Mouse (Mus musculus): Measurements from ENCODE around the gene Slc16a12. TPM values are rescaled to one million over a fixed set of nuclear protein-coding genes. Genes with fewer than 3 reads are reported as not detected.
A peak's percentile ranks its signal among the peaks of the same experiment; 100 is the strongest.
"Not testable (repeated sequence)": the region's sequence is repeated elsewhere in the genome, so short reads cannot be mapped to it uniquely, and the experiment has no call there.

Gene Slc16a12
- polyA plus RNA-seq, 1 experiment from 2014 or later, result 0.74 TPM

GRCm38 (mm10) chr19:34751150-34751549, 4.1 kb upstream of the Slc16a12 start:
- Histone ChIP-seq H3K9me3 (ENCODE audit: control insufficient read depth, low read length) (no peaks in the 10 kb centered on the region), H3K4me3 (ENCODE audit: low read depth, low read length) (no peak overlapping the region), H3K9ac (ENCODE audit: low read length) (no peak overlapping the region), H3K27me3 (ENCODE audit: control insufficient read depth, insufficient read depth, low read length) (no peaks in the 10 kb centered on the region), H3K36me3 (ENCODE audit: control insufficient read depth, insufficient read depth, low read length) (no peaks in the 10 kb centered on the region), H3K4me2 (replicated peaks; ENCODE audit: low read depth) (no peak overlapping the region), H3K4me1 (replicated peaks; ENCODE audit: control insufficient read depth, insufficient read depth) (no peaks in the 10 kb centered on the region), H3K27ac (replicated peaks) (no peak overlapping the region)
- DNase-seq (ENCODE audit: low spot score) (peak; percentile 19), ATAC-seq (ENCODE audit: low FRiP score, low TSS enrichment) (peak; percentile 69)
- 64% methylated on average over 4 of the region's 4 CpGs for WGBS
- no peak for TF ChIP-seq EP300 (optimal IDR thresholded peaks at IDR 0.05)
- TF ChIP-seq CTCF (IDR thresholded peaks at IDR 0.05; ENCODE audit: low read depth), result peak; percentile 65

GRCm38 (mm10) chr19:34748992-34749391, 1.9 kb upstream of the Slc16a12 start:
- Histone ChIP-seq H3K4me3 (ENCODE audit: low read depth, low read length) (no peak overlapping the region), H3K27me3 (ENCODE audit: control insufficient read depth, insufficient read depth, low read length) (no peaks in the 10 kb centered on the region), H3K9me3 (ENCODE audit: control insufficient read depth, low read length) (no peaks in the 10 kb centered on the region), H3K4me2 (replicated peaks; ENCODE audit: low read depth) (no peak overlapping the region), H3K27ac (replicated peaks) (no peak overlapping the region), H3K9ac (ENCODE audit: low read length) (no peak overlapping the region), H3K4me1 (replicated peaks; ENCODE audit: control insufficient read depth, insufficient read depth) (no peaks in the 10 kb centered on the region), H3K36me3 (ENCODE audit: control insufficient read depth, insufficient read depth, low read length) (no peaks in the 10 kb centered on the region)
- WGBS, result 63% methylated on average over 2 of the region's 2 CpGs
- no peak for TF ChIP-seq EP300 (optimal IDR thresholded peaks at IDR 0.05)
- TF ChIP-seq CTCF (IDR thresholded peaks at IDR 0.05; ENCODE audit: low read depth), result no peak
- no peak for ATAC-seq (ENCODE audit: low FRiP score, low TSS enrichment)
- no peak for DNase-seq (ENCODE audit: low spot score)

- not testable (repeated sequence) for DNase-seq (ENCODE audit: low spot score); ATAC-seq (ENCODE audit: low FRiP score, low TSS enrichment); H3K36me3 ChIP-seq (ENCODE audit: control insufficient read depth, insufficient read depth, low read length); H3K4me3 ChIP-seq (ENCODE audit: low read depth, low read length); H3K27ac ChIP-seq (replicated peaks); H3K27me3 ChIP-seq (ENCODE audit: control insufficient read depth, insufficient read depth, low read length); H3K9ac ChIP-seq (ENCODE audit: low read length); H3K4me2 ChIP-seq (replicated peaks; ENCODE audit: low read depth); H3K9me3 ChIP-seq (ENCODE audit: control insufficient read depth, low read length); H3K4me1 ChIP-seq (replicated peaks; ENCODE audit: control insufficient read depth, insufficient read depth)
- WGBS, result 94% methylated on average over 6 of the region's 6 CpGs
These were observed 880 bp upstream of the Slc16a12 start for GRCm38 (mm10) chr19:34747969-34748368.

GRCm38 (mm10) chr19:34746201-34746600, 888 bp downstream of the Slc16a12 start:
- no peak overlapping the region for H3K27ac ChIP-seq (replicated peaks)
- no peaks in the 10 kb centered on the region for H3K9me3 ChIP-seq (ENCODE audit: control insufficient read depth, low read length)
- ATAC-seq (ENCODE audit: low FRiP score, low TSS enrichment) (no peak), DNase-seq (ENCODE audit: low spot score) (no peak)
- H3K4me3 ChIP-seq (ENCODE audit: low read depth, low read length), result peak overlapping the region; percentile 60; the same call in 1 of the 2 replicates
- WGBS, result 14% methylated on average over 9 of the region's 9 CpGs
- no peaks in the 10 kb centered on the region for H3K4me1 ChIP-seq (replicated peaks; ENCODE audit: control insufficient read depth, insufficient read depth)
- H3K27me3 ChIP-seq (ENCODE audit: control insufficient read depth, insufficient read depth, low read length), result no peaks in the 10 kb centered on the region
- H3K4me2 ChIP-seq (replicated peaks; ENCODE audit: low read depth), result peak overlapping the region; percentile 99
- TF ChIP-seq EP300 (optimal IDR thresholded peaks at IDR 0.05) (no peak), CTCF (IDR thresholded peaks at IDR 0.05; ENCODE audit: low read depth) (no peak)
- H3K9ac ChIP-seq (ENCODE audit: low read length), result no peak overlapping the region
- H3K36me3 ChIP-seq (ENCODE audit: control insufficient read depth, insufficient read depth, low read length), result no peaks in the 10 kb centered on the region

- 71% methylated on average over 8 of the region's 8 CpGs for WGBS
- Histone ChIP-seq H3K9me3 (ENCODE audit: control insufficient read depth, low read length) (no peaks in the 10 kb centered on the region), H3K4me3 (ENCODE audit: low read depth, low read length) (no peak overlapping the region), H3K27ac (replicated peaks) (no peak overlapping the region), H3K4me2 (replicated peaks; ENCODE audit: low read depth) (no peak overlapping the region), H3K9ac (ENCODE audit: low read length) (no peak overlapping the region), H3K4me1 (replicated peaks; ENCODE audit: control insufficient read depth, insufficient read depth) (no peaks in the 10 kb centered on the region), H3K36me3 (ENCODE audit: control insufficient read depth, insufficient read depth, low read length) (no peaks in the 10 kb centered on the region), H3K27me3 (ENCODE audit: control insufficient read depth, insufficient read depth, low read length) (no peaks in the 10 kb centered on the region)
- no peak for TF ChIP-seq EP300 (optimal IDR thresholded peaks at IDR 0.05)
- no peak for TF ChIP-seq CTCF (IDR thresholded peaks at IDR 0.05; ENCODE audit: low read depth)
- DNase-seq (ENCODE audit: low spot score) (no peak), ATAC-seq (ENCODE audit: low FRiP score, low TSS enrichment) (no peak)
These were observed 2.1 kb downstream of the Slc16a12 start for GRCm38 (mm10) chr19:34745012-34745411.

- H3K4me3 ChIP-seq (ENCODE audit: low read depth, low read length), result no peak overlapping the region
These were observed 9.2 kb downstream of the Slc16a12 start for GRCm38 (mm10) chr19:34737916-34738315.

More at GRCm38 (mm10) chr19:34737916-34738315, 9.2 kb downstream of the Slc16a12 start:
- DNase-seq (ENCODE audit: low spot score) (no peak), ATAC-seq (ENCODE audit: low FRiP score, low TSS enrichment) (no peak)
- no peaks in the 10 kb centered on the region for H3K4me1 ChIP-seq (replicated peaks; ENCODE audit: control insufficient read depth, insufficient read depth)
- WGBS, result 73% methylated on average over 3 of the region's 3 CpGs
- H3K9me3 ChIP-seq (ENCODE audit: control insufficient read depth, low read length), result no peaks in the 10 kb centered on the region
- no peaks in the 10 kb centered on the region for H3K27me3 ChIP-seq (ENCODE audit: control insufficient read depth, insufficient read depth, low read length)
- no peak overlapping the region for H3K9ac ChIP-seq (ENCODE audit: low read length)
- H3K36me3 ChIP-seq (ENCODE audit: control insufficient read depth, insufficient read depth, low read length), result no peaks in the 10 kb centered on the region
- H3K4me2 ChIP-seq (replicated peaks; ENCODE audit: low read depth), result no peak overlapping the region
- no peak overlapping the region for H3K27ac ChIP-seq (replicated peaks)
- TF ChIP-seq CTCF (IDR thresholded peaks at IDR 0.05; ENCODE audit: low read depth) (no peak), EP300 (optimal IDR thresholded peaks at IDR 0.05) (no peak)

Measured in stomach, postnatal 0 days (tissue).